Mouse (Mus musculus) regulatory T cell (primary cell): Measurements from ENCODE around the gene Ankrd36.
"Not testable (repeated sequence)": the region's sequence is repeated elsewhere in the genome, so short reads cannot be mapped to it uniquely, and the experiment has no call there.

ENCODE experiments used
- in situ Hi-C: fragments of 300-600 bp; cut with MboI, MseI; formaldehyde crosslinking; loops from one replicate; pipeline ENCODE4 v1.15.1; 2025; ENCODE audit warnings: high pct_unique_total_duplicates

Gene Ankrd36

DNA sequence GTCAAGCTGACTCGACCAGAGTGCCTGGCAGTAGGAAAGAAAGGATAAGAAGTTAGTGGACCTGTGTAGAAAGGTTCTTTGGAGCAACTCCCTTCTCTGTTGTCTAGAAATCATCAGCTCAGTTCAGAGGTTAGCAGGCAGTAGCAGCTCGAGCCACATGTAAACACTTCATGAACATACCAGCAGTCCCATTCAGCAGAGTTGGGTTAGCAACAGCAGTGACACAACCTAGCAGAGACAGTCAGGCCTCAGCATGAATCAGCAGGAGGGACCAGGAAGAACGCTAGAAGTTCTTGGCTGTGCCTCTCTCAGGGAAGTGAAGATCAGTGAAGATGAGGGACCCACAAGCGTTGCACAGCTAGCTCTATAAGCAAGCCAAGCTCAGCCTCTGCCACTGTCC lies 24.0 kb upstream of the Ankrd36 start:
- in situ Hi-C loops: no loop called here

- in situ Hi-C loops: no loop called here
Measured at GRCm38 (mm10) chr11:5546693-5547092, 22.8 kb upstream of the Ankrd36 start.

GRCm38 (mm10) chr11:5551430-5551829 lies 18.1 kb upstream of the Ankrd36 start:
- in situ Hi-C loops: no loop called here

GRCm38 (mm10) chr11:5551931-5552330 lies 17.6 kb upstream of the Ankrd36 start:
- in situ Hi-C loops: no loop called here

GRCm38 (mm10) chr11:5560273-5560672 lies 9.2 kb upstream of the Ankrd36 start:
- in situ Hi-C loops: no loop called here

DNA sequence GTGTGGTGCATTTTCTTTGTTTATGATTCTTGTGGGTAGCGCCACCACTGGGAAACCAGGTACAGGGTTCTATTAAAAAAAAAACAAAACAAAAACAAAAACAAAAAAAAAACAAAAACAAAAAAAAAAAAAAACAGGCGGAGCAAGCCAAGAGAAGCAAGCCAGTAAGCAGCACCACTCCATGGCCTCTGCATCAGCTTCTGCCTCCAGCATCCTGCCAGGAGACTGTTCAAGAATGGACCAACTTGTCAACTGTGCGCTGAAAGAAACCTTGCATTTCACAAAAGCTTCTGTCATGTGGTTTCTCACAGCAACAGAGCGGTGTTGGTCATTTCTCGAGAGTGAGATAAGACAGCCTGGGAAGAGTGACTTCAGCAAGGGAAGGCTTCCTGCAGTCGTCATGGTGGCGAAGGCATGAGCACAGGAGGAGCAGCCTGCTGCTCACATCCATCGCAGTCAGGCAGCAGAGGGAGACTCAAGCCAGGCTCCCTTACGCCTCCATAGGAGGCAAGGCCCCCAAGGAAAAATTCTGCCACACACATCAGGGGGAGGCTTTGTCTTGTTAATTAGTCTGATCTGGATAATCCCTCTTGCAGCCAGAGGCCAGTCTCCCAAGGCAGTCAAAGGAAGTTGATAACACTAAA lies 6.7 kb upstream of the Ankrd36 start:
- in situ Hi-C loops: no loop called here

DNA sequence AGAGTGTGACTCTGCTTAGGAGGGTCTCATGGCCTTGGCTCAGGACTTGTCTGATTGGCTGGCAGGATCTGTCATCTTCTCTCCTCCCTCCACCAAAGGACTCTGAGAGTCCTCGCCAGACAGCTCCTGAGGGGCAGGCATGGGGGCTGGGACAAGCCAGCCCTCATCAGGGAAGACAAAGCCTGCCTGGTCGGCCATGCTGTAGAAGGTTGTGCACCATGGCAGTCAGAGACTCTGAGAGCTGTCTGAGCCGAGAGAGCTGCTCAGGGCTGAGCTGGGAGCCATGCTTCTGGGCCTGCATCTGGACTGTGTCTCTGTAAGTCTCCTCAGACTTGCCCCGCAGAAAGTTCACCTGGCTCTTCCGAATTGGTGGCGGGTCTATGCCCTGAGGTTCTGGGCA lies 5.6 kb upstream of the Ankrd36 start:
- in situ Hi-C loops: no loop called here

- in situ Hi-C loops: no loop called here
Measured at GRCm38 (mm10) chr11:5565596-5565995, 3.9 kb upstream of the Ankrd36 start.

DNA sequence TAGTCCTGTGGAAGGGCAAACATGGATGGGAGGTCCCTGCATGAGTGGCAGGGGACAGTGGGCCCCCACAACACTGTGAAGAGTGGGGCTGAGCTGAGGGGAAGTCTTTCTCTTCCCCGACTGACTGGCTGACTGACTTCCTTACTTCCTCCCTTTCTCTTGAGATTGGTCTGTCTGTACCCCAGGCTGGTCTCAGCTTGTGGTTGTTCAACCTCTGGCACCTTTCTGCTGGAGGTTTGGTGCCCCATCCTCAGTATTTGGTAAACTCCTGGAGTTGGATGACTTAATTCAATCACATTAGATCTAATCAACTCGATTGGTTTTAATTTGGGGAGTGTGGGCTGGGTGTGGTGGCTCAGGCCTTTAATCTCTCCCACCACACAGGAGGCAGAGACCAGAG lies 3.0 kb upstream of the Ankrd36 start:
- in situ Hi-C loops: no loop called here

- in situ Hi-C loops: no loop called here
Measured at GRCm38 (mm10) chr11:5567654-5568053, 1.8 kb upstream of the Ankrd36 start.

GRCm38 (mm10) chr11:5568082-5568481 lies 1.4 kb upstream of the Ankrd36 start:
- in situ Hi-C loops: no loop called here

- in situ Hi-C loops: no loop called here
Measured at GRCm38 (mm10) chr11:5571856-5572255, 2.4 kb downstream of the Ankrd36 start.

DNA sequence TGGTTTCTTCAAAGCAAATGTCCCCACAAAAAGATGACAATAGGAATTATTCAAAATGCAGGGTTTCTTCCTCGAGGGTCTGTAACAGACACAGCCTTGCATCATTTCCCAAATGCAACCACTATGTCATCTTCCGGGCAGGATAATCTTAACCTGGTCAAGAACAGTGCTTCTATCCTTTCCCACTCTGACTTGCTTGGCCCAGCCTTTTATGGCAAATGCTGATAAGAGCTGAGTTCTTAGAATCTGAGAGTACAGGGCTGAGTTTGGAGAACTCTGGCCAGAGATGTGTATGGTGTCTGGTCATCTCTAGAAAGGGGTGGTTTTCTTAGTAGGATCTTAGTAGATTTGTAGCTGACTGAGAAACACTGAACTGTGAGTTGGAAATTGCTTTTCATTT lies 4.3 kb downstream of the Ankrd36 start:
- in situ Hi-C loops: no loop called here

DNA sequence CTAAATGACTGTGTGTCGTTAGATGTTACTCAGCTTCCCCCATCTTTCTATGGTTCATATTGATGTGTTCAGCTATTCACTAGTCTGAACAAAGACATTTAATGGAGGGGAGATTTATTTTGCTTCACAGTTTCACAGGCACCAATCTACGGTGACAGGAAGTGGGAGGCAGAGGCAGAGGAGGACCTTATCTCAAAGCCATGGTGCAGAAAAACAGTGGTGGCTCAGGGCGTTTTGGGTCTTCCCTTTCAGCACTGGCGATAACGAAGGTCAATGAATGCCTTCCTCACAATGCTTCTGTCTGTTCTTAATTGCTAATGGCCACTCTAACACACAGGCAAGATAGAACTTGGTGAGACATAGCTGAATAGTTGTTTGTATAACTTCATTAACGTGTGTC lies 5.6 kb downstream of the Ankrd36 start:
- in situ Hi-C loops: no loop called here

DNA sequence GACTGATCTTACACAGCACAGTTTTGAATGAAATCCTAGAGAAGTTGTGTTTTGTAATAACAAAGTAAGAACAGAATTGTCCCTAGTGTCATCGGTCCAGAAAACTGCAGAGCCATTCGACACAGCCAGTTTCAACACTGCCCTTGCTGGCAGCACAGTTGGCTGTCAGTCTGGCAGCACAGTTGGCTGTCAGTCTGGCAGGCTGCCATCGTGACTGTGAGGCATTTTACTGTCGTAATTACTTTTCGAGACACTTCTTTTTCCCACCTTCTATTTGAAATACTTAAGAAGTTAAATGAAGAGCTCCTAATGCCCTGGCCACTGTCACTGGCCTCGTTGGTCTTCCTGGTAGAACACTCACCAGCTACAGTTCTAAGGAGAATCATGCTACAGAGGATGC lies 22.9 kb downstream of the Ankrd36 start:
- in situ Hi-C loops: no loop called here

- in situ Hi-C loops: no loop called here
Measured at GRCm38 (mm10) chr11:5595381-5595791, 25.9 kb downstream of the Ankrd36 start.

DNA sequence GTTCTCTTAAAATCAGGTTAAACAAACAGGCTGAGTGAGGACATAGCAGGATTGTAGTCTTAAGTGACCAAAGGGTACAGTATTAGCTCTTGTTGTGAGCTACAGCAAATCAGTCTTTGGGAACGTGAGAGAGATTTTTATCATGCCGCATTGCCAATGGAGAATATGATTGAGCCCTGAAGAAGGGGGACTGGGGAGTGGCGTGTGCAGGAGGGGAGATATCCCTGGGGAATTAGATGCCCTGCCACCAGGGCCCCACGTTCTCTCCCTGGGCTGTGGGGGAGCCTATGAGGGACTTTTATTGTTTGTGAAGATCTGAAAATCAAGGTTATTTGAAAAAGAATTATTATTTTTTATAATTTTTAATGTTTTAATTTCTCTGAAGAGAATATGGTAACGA lies 26.3 kb downstream of the Ankrd36 start:
- in situ Hi-C loops: no loop called here

DNA sequence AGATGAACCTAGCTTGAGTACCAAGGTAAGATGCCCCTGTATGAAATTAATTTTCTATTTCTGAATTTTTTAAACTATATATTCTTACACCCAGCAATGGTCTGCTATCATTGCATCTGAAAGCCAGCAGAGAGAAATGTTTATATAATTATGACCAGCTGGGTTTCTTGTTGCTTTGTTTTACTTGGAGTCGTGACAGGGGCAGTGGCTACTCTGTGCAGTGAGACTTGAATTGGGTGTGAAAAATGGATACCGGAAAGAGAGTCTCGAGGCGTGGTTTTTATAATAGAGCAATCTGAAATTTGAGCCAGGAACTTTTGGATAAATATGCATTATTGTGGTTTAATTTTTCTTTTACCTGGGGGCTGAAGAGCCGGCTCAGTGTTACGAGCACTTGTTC lies 27.3 kb downstream of the Ankrd36 start:
- in situ Hi-C loops: no loop called here

DNA sequence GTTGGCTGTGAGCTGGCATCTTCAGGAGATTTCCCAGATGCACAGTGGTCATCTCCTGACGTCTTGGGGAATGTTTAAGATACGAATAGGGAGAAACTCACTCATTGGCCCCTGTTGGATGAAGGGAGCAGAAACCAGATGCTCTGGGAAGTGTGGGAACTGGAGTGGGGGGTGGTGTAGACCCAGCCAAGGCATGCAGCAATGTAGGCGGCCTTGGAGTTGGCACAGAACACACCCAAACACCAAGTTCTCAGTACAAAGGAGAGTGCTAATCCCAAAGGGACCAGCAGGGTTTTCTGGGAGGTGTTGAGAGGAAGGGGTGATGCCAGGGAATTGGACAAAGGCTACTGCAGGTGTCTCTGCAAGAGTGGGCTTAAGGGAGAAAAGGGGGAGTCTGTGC lies 35.9 kb downstream of the Ankrd36 start:
- in situ Hi-C loops: no loop called here

- in situ Hi-C loops: not testable (repeated sequence)
Measured at GRCm38 (mm10) chr11:5611918-5612317, 42.4 kb downstream of the Ankrd36 start.

DNA sequence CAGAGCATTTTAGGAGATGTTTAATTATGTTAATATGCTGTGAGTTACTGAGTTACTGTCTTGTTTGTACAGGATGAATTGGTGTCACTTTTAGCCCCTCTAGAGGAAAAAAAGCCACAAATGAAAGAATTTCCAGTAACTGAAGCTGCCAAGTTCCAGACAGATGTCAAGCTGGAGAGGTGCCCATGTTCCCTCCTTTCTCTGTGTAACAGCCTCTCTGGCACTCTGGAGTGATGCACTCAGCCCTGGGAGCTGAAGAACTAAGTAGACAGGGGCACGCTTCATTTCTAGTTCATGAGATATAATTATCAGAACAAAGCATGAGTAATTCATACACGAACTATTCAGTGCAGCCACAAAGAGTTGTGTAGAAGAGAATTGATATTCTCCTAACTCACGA lies 45.0 kb downstream of the Ankrd36 start:
- in situ Hi-C loops: no loop called here

DNA sequence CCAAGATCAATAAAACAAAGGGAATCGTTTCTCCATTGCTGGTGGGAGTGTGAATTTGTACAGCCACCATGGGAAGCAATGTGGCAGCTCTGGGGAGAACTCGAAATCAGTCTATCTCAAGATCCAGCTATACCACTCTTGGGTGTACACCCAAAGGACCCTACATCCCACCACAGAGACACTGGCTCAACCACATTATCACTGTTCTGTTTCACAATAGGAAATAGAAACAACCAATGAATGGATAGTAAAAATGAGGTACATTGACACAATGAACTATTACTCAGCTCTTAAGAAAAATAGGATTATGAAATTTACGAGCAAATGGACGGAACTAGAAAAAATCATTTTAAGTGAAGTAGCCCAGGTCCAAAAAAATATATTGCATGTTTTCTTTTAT lies 55.6 kb downstream of the Ankrd36 start:
- in situ Hi-C loops: loop anchor here (5.0 kb wide), 1 partner anchor 143 kb away; no protein-coding TSS in a partner anchor

- in situ Hi-C loops: loop anchor here (5.0 kb wide), 1 partner anchor 147 kb away; no protein-coding TSS in a partner anchor
Measured at GRCm38 (mm10) chr11:5629033-5629432, 59.5 kb downstream of the Ankrd36 start.

- in situ Hi-C loops: no loop called here
Measured at GRCm38 (mm10) chr11:5643085-5643484, 73.6 kb downstream of the Ankrd36 start.
